Mouse (Mus musculus) cerebellum, postnatal 25 days (tissue): ENCODE results near the gene Iqcd.

Experiments
- DNase-seq, 2 experiments: peaks; one replicate each; pipeline ENCODE4 v3.0.0; 2021; ENCODE audit warnings: mixed read lengths in 2 of 2

The Iqcd gene

GRCm38 (mm10) chr5:120631128-120631527, 42.3 kb downstream of the Iqcd start:
- DNase-seq: peak in 1 of 2 experiments; percentile 20

DNA sequence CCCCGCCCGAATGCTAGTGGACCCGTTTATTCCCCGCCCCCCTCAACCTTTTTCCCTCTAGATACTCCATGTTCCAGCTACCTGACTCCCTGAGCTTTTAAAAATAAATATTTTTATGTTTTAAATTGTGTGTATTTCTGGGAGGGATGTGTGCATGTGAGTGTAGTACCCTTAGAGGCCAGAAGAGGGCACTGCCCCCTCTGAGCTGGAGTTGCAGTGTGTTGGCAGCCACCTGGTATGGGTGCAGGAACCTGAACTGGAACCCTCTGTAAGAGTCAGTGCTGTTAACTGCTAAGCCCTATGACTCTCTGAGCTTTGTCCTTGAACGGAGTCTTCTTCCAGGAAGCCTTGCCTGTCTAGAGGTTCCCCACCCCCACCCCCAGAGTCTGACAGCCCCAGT, 43.1 kb downstream of the Iqcd start:
- DNase-seq: no peak

GRCm38 (mm10) chr5:120634131-120634530, 45.3 kb downstream of the Iqcd start, which contains the start of gene Cfap73:
Cfap73 (minus strand) TSS chr5:120634235.
- DNase-seq: no peak

GRCm38 (mm10) chr5:120634860-120635259, 46.0 kb downstream of the Iqcd start:
- DNase-seq: no peak

DNA sequence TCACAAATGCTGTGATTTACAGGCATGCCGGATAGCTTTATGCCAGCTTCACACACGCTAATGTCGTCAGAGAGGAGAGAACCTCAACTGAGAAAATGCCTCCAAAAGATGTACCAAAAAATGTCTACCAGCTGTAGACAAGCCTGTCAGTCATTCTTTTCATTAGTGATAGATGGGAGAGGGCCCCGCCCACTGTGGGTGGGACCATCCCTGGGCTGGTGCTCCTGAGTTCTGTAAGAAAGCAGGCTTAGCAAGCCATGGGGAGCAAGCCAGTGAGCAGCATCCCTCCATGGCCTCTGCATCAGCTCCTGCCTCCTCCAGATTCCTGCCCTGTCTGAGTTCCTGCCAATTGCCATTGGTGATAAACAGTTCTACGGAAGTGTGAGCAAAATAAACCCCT, 46.8 kb downstream of the Iqcd start:
- DNase-seq: no peak

DNA sequence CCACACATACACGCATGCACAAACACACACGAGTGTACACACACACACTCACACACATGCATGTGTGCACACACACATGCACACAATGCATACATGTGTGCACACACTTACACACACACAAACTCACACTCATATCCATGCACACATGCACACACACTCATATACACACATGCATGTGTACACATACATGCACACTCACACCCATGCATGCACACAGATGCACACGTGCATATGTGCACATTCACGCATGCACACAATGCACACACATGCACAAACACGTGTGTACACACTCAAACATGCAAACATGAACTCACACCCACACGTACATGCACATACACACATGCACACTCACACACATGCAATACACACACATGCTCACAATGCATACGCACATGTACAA, 51.3 kb downstream of the Iqcd start:
- DNase-seq: no peak

GRCm38 (mm10) chr5:120643365-120644085, 54.7 kb downstream of the Iqcd start:
- DNase-seq: peak; percentile 75 to 85

GRCm38 (mm10) chr5:120644227-120644626, 55.4 kb downstream of the Iqcd start:
- no peak for DNase-seq

- DNase-seq: peak; percentile 40 to 69
Observed at GRCm38 (mm10) chr5:120645851-120646250, 57.0 kb downstream of the Iqcd start.

- DNase-seq: no peak
Observed at GRCm38 (mm10) chr5:120647361-120647760, 58.5 kb downstream of the Iqcd start.

- DNase-seq: peak; percentile 40
Observed at GRCm38 (mm10) chr5:120647814-120648491, 59.1 kb downstream of the Iqcd start.

DNA sequence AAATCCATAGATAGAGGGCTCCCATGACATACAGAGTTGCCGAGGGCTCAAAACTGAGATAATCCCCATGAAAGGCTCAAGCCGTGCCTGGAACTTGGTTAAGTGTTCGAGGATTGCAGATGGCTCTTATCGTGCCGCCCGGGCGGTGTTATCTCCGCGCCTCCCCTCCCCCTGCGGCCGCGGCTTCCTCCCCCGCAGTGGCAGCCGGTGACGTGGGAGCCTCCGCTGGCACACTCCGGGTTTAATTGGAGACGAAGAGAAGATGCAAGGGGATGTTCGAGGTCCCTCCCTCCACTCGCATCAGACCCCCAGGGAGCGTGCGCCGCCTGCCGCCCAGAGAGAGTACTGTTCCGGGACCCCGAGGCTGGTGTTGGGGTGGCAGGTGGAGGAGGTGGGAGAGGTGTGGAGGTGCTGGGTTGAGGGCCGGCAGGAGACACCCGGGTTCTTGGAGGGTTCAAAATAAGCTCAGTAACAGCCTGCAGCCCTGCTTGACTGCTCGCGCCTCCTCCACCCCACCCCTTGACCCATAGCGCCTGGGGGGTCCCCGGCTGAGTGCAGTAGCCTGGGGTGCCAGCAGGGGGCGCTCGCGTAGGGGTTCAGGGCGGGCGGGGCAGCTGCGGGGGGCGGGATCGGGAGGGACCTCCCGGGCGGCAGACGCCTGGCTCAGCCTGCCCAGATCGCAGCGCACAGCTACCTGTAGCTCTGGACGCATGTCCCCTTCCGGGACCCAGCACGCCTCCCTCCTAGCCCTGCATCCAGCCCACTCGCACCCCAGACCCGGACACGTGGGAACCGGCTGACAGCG, 60.0 kb downstream of the Iqcd start, which contains the start of gene Rasal1:
TSS of gene Rasal1 (plus strand) at position 244 of the 805 bp plus-strand sequence.
- DNase-seq: peak; percentile 72 to 80

- DNase-seq: peak; percentile 38 to 50
Observed at GRCm38 (mm10) chr5:120649374-120649933, 60.6 kb downstream of the Iqcd start.

GRCm38 (mm10) chr5:120649938-120650337, 61.1 kb downstream of the Iqcd start:
- DNase-seq: peak in 1 of 2 experiments; percentile 34

DNA sequence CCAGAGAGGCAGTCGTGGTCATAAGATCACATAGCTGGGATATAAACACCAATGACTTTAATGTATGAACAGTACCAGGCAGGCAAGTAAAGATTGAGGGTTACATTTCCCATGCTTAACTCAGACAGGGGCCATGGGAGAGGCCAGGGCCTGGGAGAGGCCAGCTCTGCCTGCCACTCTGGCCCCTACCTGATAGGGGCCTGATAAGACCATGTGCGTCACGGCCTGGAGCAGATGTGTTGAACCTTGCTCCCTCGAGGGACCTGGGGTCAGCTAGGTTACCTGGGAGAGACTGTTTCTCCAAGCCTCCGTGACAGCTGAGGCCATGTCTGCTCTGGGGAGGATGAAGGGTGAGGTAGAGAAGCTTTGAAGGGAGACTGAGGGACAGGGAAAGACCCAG, 62.4 kb downstream of the Iqcd start:
- DNase-seq: no peak

GRCm38 (mm10) chr5:120652915-120653701, 64.3 kb downstream of the Iqcd start:
- peak; percentile 58 to 72 for DNase-seq

DNA sequence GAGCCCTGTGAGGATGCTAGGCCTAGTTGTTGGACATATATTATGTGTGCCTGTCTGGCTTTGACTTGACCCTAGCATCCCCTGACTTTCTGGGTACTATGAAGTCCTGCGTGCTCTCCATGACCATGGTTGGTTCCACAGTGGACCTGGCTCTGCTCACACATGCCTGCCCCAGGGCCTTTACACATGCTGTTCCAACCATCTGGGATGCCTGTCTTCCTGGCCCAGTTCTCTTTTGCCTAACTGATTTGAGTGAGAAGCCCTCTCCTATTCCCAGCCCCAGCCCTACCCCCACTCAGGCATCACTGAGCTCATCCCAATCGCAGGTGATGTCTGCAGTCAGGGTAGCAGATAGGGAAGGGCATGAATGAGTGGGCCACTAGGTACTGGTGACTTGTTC, 65.1 kb downstream of the Iqcd start:
- DNase-seq: peak; percentile 38 to 62

DNA sequence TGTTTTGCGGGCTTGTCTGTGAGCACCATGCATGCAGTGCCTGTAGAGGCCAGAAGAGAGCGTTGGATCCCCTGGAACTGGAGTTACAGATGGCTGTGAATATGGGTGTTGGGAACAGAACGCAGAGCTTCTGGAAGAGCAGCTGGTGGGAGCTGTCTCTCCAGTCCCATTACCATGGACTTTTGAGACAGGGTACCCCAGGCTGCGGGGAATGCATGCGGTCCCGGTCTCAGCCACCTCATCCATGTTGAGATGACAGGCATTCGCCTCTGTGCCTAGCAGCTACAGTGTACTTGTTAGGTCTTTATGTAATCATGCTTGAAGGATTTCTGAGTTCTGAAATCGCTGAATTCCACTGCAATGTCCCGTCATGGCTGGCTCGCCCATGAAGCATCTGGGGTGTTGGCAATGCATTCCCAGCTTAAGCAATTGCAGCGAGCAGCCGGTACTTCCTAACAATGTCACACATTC, 67.5 kb downstream of the Iqcd start:
- no peak for DNase-seq
